Mouse (Mus musculus): ENCODE data around the gene Timeless. TPM values are rescaled to one million over a fixed set of nuclear protein-coding genes. Genes with fewer than 3 reads are reported as not detected.

Gene Timeless
- polyA plus RNA-seq, 1 experiment from 2014 or later: 80.9 TPM

Other genes with a start within 250 kb of the Timeless start
- not detected in 2 replicates for gene Hsd17b6, start 224.5 kb upstream of the Timeless start, polyA plus RNA-seq (2016; fragmentation: Nextera tagmentation; extraction: Ambion mirVana)
- 94.6 and 95.2 TPM in 2 replicates for gene Prim1, start 216.9 kb upstream of the Timeless start, polyA plus RNA-seq (2016; fragmentation: Nextera tagmentation; extraction: Ambion mirVana)
- 832 and 847 TPM in 2 replicates for gene Naca, start 196.5 kb upstream of the Timeless start, polyA plus RNA-seq (2016; fragmentation: Nextera tagmentation; extraction: Ambion mirVana)
- gene Ptges3, start 173.1 kb upstream of the Timeless start, polyA plus RNA-seq (2016; fragmentation: Nextera tagmentation; extraction: Ambion mirVana): 541 and 578 TPM in 2 replicates
- gene Atp5b, start 148.8 kb upstream of the Timeless start, polyA plus RNA-seq (2016; fragmentation: Nextera tagmentation; extraction: Ambion mirVana): 1,967 TPM in 2 replicates
- gene Baz2a, start 140.5 kb upstream of the Timeless start, polyA plus RNA-seq (2016; fragmentation: Nextera tagmentation; extraction: Ambion mirVana): 9.0 and 9.1 TPM in 2 replicates
- gene Rbms2, start 51.8 kb upstream of the Timeless start, polyA plus RNA-seq (2016; fragmentation: Nextera tagmentation; extraction: Ambion mirVana): 31.7 and 33.6 TPM in 2 replicates
- gene Gls2, start 37.6 kb upstream of the Timeless start, polyA plus RNA-seq (2016; fragmentation: Nextera tagmentation; extraction: Ambion mirVana): 1.1 and 2.7 TPM in 2 replicates
- 31.1 TPM in 2 replicates for gene Spryd4, start 20.3 kb upstream of the Timeless start, polyA plus RNA-seq (2016; fragmentation: Nextera tagmentation; extraction: Ambion mirVana)
- 0.69 and 1.1 TPM in 2 replicates for gene Mip, start 6.2 kb upstream of the Timeless start, polyA plus RNA-seq (2016; fragmentation: Nextera tagmentation; extraction: Ambion mirVana)
- 0.37 and 0.90 TPM in 2 replicates for gene Apon, start 22.0 kb downstream of the Timeless start, polyA plus RNA-seq (2016; fragmentation: Nextera tagmentation; extraction: Ambion mirVana)
- not detected in 2 replicates for gene Apof, start 36.6 kb downstream of the Timeless start, polyA plus RNA-seq (2016; fragmentation: Nextera tagmentation; extraction: Ambion mirVana)
- gene Stat2, start 38.5 kb downstream of the Timeless start, polyA plus RNA-seq (2016; fragmentation: Nextera tagmentation; extraction: Ambion mirVana): 20.9 and 22.0 TPM in 2 replicates
- gene Il23a, start 66.7 kb downstream of the Timeless start, polyA plus RNA-seq (2016; fragmentation: Nextera tagmentation; extraction: Ambion mirVana): not detected in 2 replicates
- 36.2 and 38.3 TPM in 2 replicates for gene Pan2, start 71.3 kb downstream of the Timeless start, polyA plus RNA-seq (2016; fragmentation: Nextera tagmentation; extraction: Ambion mirVana)
- 306 and 319 TPM in 2 replicates for gene Cnpy2, start 90.4 kb downstream of the Timeless start, polyA plus RNA-seq (2016; fragmentation: Nextera tagmentation; extraction: Ambion mirVana)
- 191 TPM in 2 replicates for gene Cs, start 105.7 kb downstream of the Timeless start, polyA plus RNA-seq (2016; fragmentation: Nextera tagmentation; extraction: Ambion mirVana)
- 15.0 and 17.9 TPM in 2 replicates for gene Coq10a, start 136.9 kb downstream of the Timeless start, polyA plus RNA-seq (2016; fragmentation: Nextera tagmentation; extraction: Ambion mirVana)
- 14.8 and 15.4 TPM in 2 replicates for gene Ankrd52, start 145.1 kb downstream of the Timeless start, polyA plus RNA-seq (2016; fragmentation: Nextera tagmentation; extraction: Ambion mirVana)
- 0.33 TPM in 1 of 2 replicates, not detected in the other for gene Slc39a5, start 169.2 kb downstream of the Timeless start, polyA plus RNA-seq (2016; fragmentation: Nextera tagmentation; extraction: Ambion mirVana)
- 67.6 and 70.1 TPM in 2 replicates for gene Nabp2, start 179.4 kb downstream of the Timeless start, polyA plus RNA-seq (2016; fragmentation: Nextera tagmentation; extraction: Ambion mirVana)
- gene Rnf41, start 179.6 kb downstream of the Timeless start, polyA plus RNA-seq (2016; fragmentation: Nextera tagmentation; extraction: Ambion mirVana): 44.5 and 50.5 TPM in 2 replicates
- 121 and 125 TPM in 2 replicates for gene Smarcc2, start 227.2 kb downstream of the Timeless start, polyA plus RNA-seq (2016; fragmentation: Nextera tagmentation; extraction: Ambion mirVana)